Mouse (Mus musculus): Measurements from ENCODE around the gene Tmem50b.

GRCm38 (mm10) chr16:91543619-91544018, 54.0 kb downstream of the Tmem50b start:
- TF ChIP-seq POLR2A (IDR thresholded peaks at IDR 0.05; ENCODE audit: control insufficient read depth, extremely low read depth, insufficient read depth, low read length, poor library complexity) (no peak), CTCF (IDR thresholded peaks at IDR 0.05; ENCODE audit: borderline replicate concordance, control insufficient read depth, extremely low read depth, insufficient read depth, low read length, poor library complexity) (no peak)
